Mouse (Mus musculus) C3H10T1/2 (cell line): Measurements from ENCODE around the gene 4933416C03Rik. TPM values are rescaled to one million over a fixed set of nuclear protein-coding genes. Genes with fewer than 3 reads are reported as not detected.

ENCODE experiments used
- polyA plus RNA-seq, 2 experiments: library from polyadenylated mRNA; unstranded; fragments of >200 nt; fragmentation: generic; extraction: Trizol; gene quantifications; one replicate each; pipeline ENCODE4 v1.2.1; 2012; ENCODE audit warnings: missing spikeins in 2 of 2

4933416C03Rik gene
- polyA plus RNA-seq, result not detected

DNA sequence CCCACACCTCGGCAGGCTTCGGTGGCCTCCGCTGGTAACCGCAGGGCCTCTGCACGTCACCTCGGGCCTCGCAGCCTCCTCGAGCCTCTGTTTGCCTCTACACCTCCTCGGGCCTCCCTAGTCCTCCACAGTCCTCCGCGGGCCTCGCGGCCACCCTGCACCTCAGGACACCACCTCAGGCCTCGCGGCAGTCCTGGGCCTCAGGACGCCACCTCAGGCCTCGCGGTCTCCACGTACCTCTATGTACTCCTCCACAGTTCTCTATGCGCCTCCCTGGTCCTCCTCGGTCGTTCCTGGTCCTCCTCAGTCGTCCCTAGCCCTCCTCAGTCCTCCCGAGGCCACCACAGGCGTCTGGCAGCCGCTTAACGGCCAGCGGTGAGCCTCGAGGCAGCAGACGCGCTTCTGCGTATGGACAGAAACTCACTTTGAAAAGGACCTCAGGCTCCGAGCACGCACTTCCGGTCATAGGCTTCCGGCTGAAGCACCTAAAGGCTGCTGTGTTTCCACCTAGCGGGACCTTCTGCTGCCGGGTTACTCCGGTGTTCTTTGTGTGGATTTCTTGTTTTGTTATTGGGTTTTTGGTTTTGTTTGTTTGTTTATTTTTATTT is at the start of gene 4933416C03Rik:
4933416C03Rik (minus strand) TSS at position 51 of the 608 bp plus-strand sequence.

Other genes starting within 250 kb of the 4933416C03Rik start
- not detected for gene Ptprr, start 95.7 kb downstream of the 4933416C03Rik start, polyA plus RNA-seq
- not detected for gene Ptprb, start 161.6 kb upstream of the 4933416C03Rik start, polyA plus RNA-seq